Mouse (Mus musculus): ENCODE data around the gene Pard3b.

DNA sequence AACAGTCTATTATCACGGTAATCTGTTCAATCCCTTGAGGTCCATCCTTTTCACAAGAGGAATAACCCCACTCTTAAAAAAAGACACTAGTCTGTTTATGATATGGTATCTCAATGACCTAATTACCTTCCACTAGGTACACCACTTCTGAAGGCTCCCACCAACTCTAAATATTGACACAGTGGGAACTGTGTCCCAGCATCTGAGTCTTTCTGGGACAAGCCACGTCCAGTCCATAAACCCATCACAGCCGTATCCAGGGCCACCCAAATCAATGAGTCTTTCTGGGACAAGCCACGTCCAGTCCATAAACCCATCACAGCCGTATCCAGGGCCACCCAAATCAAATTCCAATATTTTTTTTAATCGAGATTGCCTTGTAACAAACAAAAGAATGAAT lies 792.4 kb downstream of the Pard3b start:
- TF ChIP-seq POLR2A (IDR thresholded peaks at IDR 0.05; ENCODE audit: control insufficient read depth, extremely low read depth, insufficient read depth, low read length, poor library complexity) (no peak), CTCF (IDR thresholded peaks at IDR 0.05; ENCODE audit: borderline replicate concordance, control insufficient read depth, extremely low read depth, insufficient read depth, low read length, poor library complexity) (no peak)

All from thymus, adult 2 months (tissue).